Comparison of ENCODE assay signal across 13 mouse cellular contexts in genomic region chr16:96278491-96279224, GRCm38 (mm10). TPM values are rescaled to one million over a fixed set of nuclear protein-coding genes. Genes with fewer than 3 reads are reported as not detected.
DNase-seq lines count a peak whose midpoint lies in the region; ATAC-seq and TF ChIP-seq lines count a peak whose summit lies in the region.
"Had no signal": no experiment of that assay in that cellular context is flagged by ENCODE, and none has a peak within 500 bp of the region (broad histone marks: within the 10 kb centered on the region; RNA-seq: fewer than 3 reads in every experiment).

No protein-coding gene starts in this region.

- no peak overlapping the region for H3K4me2 ChIP-seq in kidney, embryonic 14.5 days (replicated peaks; ENCODE audit: low read depth, low read length)
- no peak overlapping the region for H3K4me2 ChIP-seq in stomach, postnatal 0 days (replicated peaks; ENCODE audit: low read depth)
- H3K4me2 ChIP-seq: embryonic facial prominence, embryonic 15.5 days; lung, embryonic 14.5 days had no signal

- 0 out of 2 replicates have a peak, but pooled peaks have one; percentile 10 for ATAC-seq in frontal cortex, adult (ENCODE audit: low TSS enrichment)
- peak; percentile 53; the same call in 1 of the 2 replicates for ATAC-seq in kidney, embryonic 14.5 days (ENCODE audit: low FRiP score, low TSS enrichment)
- no peak for ATAC-seq in stomach, postnatal 0 days (ENCODE audit: low FRiP score, low TSS enrichment)

- no peak overlapping the region for H3K9ac ChIP-seq in kidney, embryonic 14.5 days (ENCODE audit: low read depth, low read length)
- no peak overlapping the region for H3K9ac ChIP-seq in stomach, postnatal 0 days (ENCODE audit: low read length)
- H3K9ac ChIP-seq: embryonic facial prominence, embryonic 15.5 days; lung, embryonic 14.5 days had no signal

- DNase-seq in frontal cortex, postnatal 14 days (ENCODE audit: low spot score in 2 of 2) = no peak
- peak; percentile 32 to 44 for DNase-seq in right cerebral cortex, postnatal 10 days (ENCODE audit: low spot score in 2 of 2)
- DNase-seq in right cerebral cortex, postnatal 4 days = no peak
- peak; percentile 39 for DNase-seq in retina, postnatal 1 day
- no peak for DNase-seq in stomach, postnatal 0 days (ENCODE audit: low spot score)
- DNase-seq in thymus, postnatal 14 days = no peak
- DNase-seq: gastrocnemius, postnatal 36 days; heart, postnatal 36 days; lung, embryonic 14.5 days had no signal

- 32% methylated on average over 9 of the region's 9 CpGs for WGBS in kidney, embryonic 14.5 days
- 76% methylated on average over 9 of the region's 9 CpGs for WGBS in stomach, postnatal 0 days

- no peak for TF ChIP-seq EP300 in stomach, postnatal 0 days (optimal IDR thresholded peaks at IDR 0.05)

- no peak overlapping the region; the same call in 1 of the 2 replicates for H3K27ac ChIP-seq in kidney, embryonic 14.5 days (ENCODE audit: low read depth, low read length)
- no peak overlapping the region for H3K27ac ChIP-seq in stomach, postnatal 0 days (replicated peaks)
- H3K27ac ChIP-seq: embryonic facial prominence, embryonic 15.5 days had no signal

- H3K36me3 ChIP-seq in kidney, embryonic 14.5 days (ENCODE audit: control insufficient read depth, insufficient read depth, low read length) = no peaks in the 10 kb centered on the region
- H3K36me3 ChIP-seq in stomach, postnatal 0 days (ENCODE audit: control insufficient read depth, insufficient read depth, low read length) = no peaks in the 10 kb centered on the region
- H3K36me3 ChIP-seq: embryonic facial prominence, embryonic 15.5 days had no signal

- H3K4me3 ChIP-seq in kidney, embryonic 14.5 days (ENCODE audit: low read length) = no peak overlapping the region
- H3K4me3 ChIP-seq in stomach, postnatal 0 days (ENCODE audit: low read depth, low read length) = no peak overlapping the region
- H3K4me3 ChIP-seq: embryonic facial prominence, embryonic 15.5 days had no signal

- no peak for TF ChIP-seq CTCF in stomach, postnatal 0 days (IDR thresholded peaks at IDR 0.05; ENCODE audit: low read depth)

- 0 out of 2 replicates have a peak, but pooled peaks cover 5% of the 10 kb centered on the region for H3K4me1 ChIP-seq in kidney, embryonic 14.5 days (ENCODE audit: control insufficient read depth, insufficient read depth, low read length)
- no peaks in the 10 kb centered on the region for H3K4me1 ChIP-seq in stomach, postnatal 0 days (replicated peaks; ENCODE audit: control insufficient read depth, insufficient read depth)

- no peaks in the 10 kb centered on the region for H3K9me3 ChIP-seq in kidney, embryonic 14.5 days (ENCODE audit: control insufficient read depth, low read length)
- H3K9me3 ChIP-seq in stomach, postnatal 0 days (ENCODE audit: control insufficient read depth, low read length) = no peaks in the 10 kb centered on the region
- H3K9me3 ChIP-seq: embryonic facial prominence, embryonic 15.5 days had no signal

- H3K27me3 ChIP-seq in kidney, embryonic 14.5 days (ENCODE audit: control insufficient read depth, insufficient read depth, low read length) = peaks cover 14% of the 10 kb centered on the region; the same call in 1 of the 2 replicates
- no peaks in the 10 kb centered on the region for H3K27me3 ChIP-seq in stomach, postnatal 0 days (ENCODE audit: control insufficient read depth, insufficient read depth, low read length)

RNA-seq across cellular contexts. Expression of gene B3galt5, which starts 43.1 kb away (rescaled TPM):
- 1.1 and 2.8 TPM in 2 replicates for polyA plus RNA-seq in kidney, embryonic 14.5 days (2014; fragmentation: Nextera tagmentation; extraction: Ambion mirVana)
- polyA plus RNA-seq in stomach, postnatal 0 days (2015; fragmentation: Nextera tagmentation; extraction: Ambion mirVana) = 8.7 and 10.6 TPM in 2 replicates
- polyA plus RNA-seq: testis, adult 2 months had no signal

Comparison
In these comparisons a context has a peak if more than half of its experiments do, and no peak if none do; other contexts are left out.
1. DNase-seq: peak in right cerebral cortex, postnatal 10 days (2 of 2) and retina, postnatal 1 day (single experiment); none in frontal cortex, postnatal 14 days (0 of 2), right cerebral cortex, postnatal 4 days (single experiment), stomach, postnatal 0 days (single experiment) and thymus, postnatal 14 days (single experiment).